Mouse (Mus musculus): ENCODE measurements around the gene Smtnl2.

Smtnl2 gene

DNA sequence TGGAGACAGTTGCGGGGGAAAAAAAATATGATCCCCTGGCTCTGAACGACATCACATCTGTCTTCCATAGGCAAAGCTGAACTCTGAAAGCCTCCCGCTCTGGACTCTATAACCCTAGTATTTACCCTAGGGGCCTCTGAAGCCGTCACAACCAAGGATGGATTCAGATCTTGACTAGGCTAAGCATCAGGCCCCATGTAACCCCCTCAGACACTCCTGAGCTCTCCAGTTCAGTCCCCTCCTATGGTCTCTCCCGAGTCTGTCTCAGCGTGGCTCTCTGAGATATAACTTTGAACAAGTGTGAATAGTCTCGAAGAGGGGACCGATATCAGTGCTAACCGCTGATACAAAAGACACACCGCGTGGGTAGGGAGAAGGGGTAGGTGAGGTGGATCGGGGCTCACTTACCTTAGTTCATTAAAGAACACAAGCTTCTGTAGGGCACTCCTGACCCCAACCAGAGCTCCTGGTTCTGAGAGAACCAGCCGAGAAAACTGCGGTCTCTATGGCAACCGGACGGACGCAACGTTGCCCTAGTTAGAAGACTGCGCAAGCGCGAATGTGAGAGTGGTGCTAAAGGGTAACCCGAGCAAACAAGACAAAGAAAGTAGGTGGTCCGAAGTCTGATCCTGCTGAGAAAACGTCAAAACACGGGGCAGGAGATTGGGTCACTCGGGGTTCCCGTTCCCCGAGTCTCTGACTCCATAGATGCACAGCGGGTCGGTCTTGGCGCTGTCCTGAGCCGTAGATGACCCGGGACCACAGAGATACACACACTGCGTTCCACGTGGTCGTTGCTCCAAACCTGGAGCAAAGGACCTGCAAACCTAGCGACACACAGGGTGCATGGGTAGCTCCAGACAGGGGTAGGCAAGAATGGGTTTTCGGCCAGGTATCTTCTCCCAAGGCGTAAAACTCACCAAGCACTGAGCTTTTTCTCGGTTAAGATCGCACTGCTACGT is 49.8 kb downstream of the Smtnl2 start:
- TF ChIP-seq GATA4 (IDR thresholded peaks at IDR 0.05; ENCODE audit: insufficient replicate concordance, low read length): no peak

DNA sequence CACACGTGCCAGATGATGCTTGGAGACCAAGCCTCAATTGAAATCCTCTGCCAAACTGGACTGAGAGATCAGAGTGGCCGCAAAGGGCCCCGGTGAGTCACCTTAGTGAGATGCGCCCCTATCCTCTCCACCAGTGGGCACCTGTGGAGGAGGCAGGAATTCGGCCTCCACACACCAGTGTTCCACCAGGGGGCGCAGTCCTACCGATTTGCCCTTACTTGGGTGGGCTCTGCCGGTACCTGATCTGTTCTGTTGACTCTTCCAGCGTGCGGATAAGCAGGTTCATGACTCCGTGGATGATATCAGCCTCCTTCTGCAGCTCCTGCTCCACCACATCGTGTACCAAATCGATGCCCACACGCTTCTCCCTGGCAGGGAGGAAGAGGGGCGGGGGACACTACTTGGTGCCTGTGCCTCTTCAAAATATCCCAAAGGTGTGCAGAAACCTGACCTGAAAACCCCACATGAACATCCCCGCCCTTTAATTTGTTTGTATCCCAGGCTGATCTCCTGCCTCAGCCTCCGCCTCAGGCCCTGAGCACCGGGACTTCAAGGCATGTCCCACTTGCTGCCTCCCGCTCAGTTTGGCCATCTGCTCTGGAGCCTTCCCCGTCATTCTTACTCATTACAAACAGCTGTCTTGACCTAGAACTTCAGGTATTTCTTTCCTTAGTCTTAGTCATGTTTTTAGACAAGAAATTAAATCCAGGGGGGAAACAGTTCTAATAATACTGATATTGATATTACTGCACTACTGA is 56.4 kb downstream of the Smtnl2 start:
- no peak for TF ChIP-seq GATA4 (IDR thresholded peaks at IDR 0.05; ENCODE audit: insufficient replicate concordance, low read length)

DNA sequence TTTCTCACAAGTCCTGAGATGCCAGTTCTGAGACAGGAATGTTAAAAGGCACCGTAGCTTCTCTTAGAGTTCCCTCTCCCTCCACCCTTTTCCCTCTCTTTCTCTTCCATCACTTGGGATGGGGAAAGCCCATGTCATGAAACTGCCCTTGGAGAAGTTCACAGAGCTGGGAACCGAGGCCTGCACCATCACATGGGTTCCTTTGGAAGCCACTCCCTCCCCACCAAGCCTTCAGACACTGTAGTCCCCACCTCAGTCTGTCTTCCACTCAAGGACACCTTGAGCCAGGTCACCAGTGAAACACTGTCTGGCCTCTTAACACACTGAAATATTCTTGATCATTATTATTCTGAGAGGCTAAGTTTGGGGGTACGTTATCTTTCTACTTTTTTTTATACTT is 58.3 kb downstream of the Smtnl2 start:
- TF ChIP-seq GATA4 (IDR thresholded peaks at IDR 0.05; ENCODE audit: insufficient replicate concordance, low read length): no peak

DNA sequence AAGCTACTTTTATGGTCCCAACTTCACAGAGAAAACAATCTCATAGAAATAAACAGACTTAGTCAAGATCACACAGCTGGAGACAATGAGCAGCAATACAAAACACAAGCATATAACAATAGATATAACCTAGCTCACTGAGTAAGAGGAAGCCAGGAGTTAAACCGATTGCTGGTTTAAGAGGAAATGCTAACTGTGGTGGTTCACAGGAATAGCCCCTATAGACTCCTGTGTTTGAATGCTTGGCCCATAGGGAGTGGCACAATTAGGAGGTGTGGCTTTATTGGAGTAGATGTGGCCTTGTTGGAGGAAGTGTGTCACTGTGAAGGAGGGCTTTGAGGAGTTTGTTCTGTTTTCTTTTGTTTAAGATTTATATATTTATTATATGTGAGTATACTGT is 59.2 kb downstream of the Smtnl2 start:
- TF ChIP-seq GATA4 (IDR thresholded peaks at IDR 0.05; ENCODE audit: insufficient replicate concordance, low read length): no peak

DNA sequence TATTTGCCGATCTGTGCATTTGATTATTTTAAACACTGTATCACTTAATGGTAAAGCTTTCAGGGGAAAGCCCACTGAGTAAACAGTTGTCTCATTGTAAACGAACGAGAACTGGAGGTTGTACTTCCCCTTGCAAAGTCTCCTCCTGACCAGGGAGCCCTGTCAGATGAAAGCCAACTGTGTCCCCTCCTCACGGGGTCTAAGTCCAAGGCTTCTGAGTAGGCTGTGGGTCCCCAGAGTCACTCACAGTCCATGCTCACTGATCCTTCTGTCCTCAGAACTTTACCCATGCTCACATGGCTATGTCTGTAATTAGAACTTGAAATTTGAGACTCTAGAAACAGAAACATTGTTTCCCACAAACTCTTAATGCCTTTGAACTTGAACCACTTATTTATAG is 61.9 kb downstream of the Smtnl2 start:
- TF ChIP-seq GATA4 (IDR thresholded peaks at IDR 0.05; ENCODE audit: insufficient replicate concordance, low read length): no peak

DNA sequence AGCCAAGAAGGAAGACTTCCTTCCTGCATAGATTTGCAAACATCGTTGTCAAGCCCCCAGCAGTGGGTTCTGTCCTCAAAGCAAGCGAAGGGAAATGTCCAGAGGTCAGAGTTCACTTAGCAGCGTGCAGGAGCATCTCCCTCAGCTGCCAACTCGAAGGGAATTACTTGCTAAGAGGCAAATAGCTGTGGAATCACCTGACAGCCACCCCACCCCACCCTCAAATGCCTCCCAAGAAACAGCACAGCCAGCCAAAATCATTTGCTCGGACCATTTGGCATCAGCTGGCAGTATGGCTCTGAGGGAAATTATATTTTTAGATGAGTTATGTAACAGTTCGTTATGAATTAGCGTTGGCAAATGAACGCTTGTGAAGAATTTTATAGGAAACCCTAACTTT is 62.5 kb downstream of the Smtnl2 start:
- TF ChIP-seq GATA4 (IDR thresholded peaks at IDR 0.05; ENCODE audit: insufficient replicate concordance, low read length): no peak

DNA sequence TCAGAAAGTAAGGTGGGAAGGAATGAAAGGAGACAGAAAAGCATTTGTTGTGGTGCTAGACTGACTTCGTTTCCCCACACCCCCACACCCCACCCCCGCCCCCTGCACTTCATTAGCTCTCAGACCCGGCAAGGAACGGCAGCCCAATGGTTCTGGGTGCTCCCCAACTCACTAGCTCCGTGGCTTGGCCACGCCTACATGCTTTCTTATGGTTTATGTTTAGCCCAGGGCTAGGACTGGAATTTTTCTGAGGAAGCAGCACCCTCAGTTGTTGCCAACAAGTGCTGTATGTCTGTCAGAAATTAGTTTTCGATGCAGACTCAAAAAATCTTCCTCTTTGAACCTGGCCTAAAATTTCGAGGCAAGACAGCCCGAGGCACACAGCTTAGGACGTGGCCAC is 63.0 kb downstream of the Smtnl2 start:
- TF ChIP-seq GATA4 (IDR thresholded peaks at IDR 0.05; ENCODE audit: insufficient replicate concordance, low read length): no peak

DNA sequence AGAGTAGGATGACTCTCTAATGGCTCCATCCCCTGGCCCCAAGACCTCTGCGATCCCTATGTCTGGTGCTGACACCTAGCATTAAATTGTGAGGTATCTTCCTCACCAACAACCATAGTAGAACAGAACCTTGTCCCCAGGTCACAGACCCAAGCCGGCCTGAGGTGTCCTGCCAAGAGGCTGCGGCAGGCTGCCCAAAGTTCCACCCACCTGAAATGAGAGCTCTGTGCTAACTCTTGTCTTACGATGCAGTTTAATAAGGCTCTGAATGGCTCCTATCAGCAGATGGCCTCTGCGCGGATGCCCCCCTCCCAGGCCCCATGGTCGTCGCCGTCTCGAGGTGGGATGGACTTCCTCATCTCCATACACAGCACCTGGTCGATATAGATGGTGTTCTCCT is 67.0 kb downstream of the Smtnl2 start:
- no peak for TF ChIP-seq GATA4 (IDR thresholded peaks at IDR 0.05; ENCODE audit: insufficient replicate concordance, low read length)

DNA sequence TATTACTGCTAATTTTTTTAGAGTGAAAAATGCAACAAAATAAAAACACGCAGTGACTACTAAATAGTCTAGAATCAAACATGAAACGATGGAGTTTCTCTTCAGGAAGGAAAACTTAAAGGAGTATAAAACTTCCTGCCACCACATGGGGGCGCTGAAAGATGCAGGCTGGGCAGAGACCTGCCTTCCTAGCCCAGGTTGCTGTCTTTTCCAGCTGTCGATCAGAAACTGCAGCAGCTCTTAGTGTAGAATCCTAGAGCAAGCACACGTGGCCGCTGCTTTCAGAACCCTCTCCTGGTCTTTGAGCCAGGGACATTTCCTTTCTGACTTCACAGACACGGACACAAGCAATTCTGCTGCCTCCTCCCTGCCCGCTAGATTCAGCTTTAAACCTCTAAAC is 67.6 kb downstream of the Smtnl2 start:
- TF ChIP-seq GATA4 (IDR thresholded peaks at IDR 0.05; ENCODE audit: insufficient replicate concordance, low read length): no peak

DNA sequence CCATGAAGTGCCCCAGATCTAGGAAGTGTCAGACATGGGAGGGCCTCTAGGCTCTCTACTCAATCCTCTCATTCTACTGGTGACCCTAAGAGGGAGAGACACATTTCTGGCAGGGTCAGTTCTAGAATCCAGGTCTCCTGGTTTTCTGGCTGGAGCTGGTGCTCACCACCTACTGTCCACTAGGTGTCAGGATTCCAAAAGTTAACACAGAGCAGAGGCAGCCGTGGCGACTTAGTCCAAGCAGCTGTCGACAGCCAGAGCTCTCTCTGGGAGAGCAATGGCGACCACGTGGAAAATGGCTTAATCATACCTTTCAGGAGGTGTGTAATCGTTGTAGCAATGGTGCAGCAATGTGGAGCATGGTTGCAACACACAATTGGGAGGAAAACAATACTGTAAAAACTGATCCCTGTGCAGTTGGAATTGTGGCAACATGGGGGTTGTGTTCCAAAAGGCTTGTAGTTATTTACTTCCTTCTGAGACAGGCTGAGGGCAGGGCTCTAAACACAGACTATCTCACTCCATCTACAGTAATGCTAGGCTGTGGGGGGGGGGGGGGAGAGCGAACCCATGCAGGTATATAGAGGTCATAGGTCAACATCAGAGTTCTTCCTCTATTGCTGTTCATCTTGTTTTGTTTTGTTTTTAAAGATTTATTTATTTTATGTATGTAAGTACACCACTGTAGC is 68.8 kb downstream of the Smtnl2 start:
- TF ChIP-seq GATA4 (IDR thresholded peaks at IDR 0.05; ENCODE audit: insufficient replicate concordance, low read length): no peak

DNA sequence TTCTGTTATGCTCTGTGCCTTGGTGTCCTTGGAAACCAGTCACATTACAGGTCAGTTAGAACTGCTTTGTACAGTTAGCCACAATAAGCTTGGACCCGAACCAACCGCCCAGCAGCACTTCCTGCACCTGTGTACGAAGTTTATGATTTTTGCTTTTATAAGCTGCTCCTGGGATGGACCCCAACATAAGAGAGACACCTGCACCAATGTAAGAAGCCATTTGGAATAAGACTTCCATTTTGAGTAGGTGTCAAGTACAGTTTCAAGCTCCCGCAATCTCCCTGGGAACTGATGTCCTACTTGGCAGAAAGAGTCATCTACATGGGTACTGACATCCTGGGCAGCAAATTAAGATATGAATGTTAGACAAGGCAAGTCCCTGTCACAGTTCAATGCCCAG is 71.8 kb downstream of the Smtnl2 start:
- TF ChIP-seq GATA4 (IDR thresholded peaks at IDR 0.05; ENCODE audit: insufficient replicate concordance, low read length): no peak
